Mouse (Mus musculus): ENCODE results near the gene Ptpa. TPM values are rescaled to one million over a fixed set of nuclear protein-coding genes. Genes with fewer than 3 reads are reported as not detected.

The Ptpa gene
- polyA plus RNA-seq, 1 experiment = 102 TPM

GRCm38 (mm10) chr2:30475457-30475856 lies 59.6 kb downstream of the Ptpa start:
- H3K4me3 ChIP-seq (ENCODE audit: low read depth, low read length) = no peak overlapping the region
- no peak for TF ChIP-seq POLR2A (IDR thresholded peaks at IDR 0.05; ENCODE audit: low read depth, low read length)
- no peak for TF ChIP-seq CTCF (IDR thresholded peaks at IDR 0.05; ENCODE audit: extremely low read depth, insufficient read length, insufficient replicate concordance, low read depth, low read length)
- no peak overlapping the region for H3K27ac ChIP-seq (ENCODE audit: insufficient read depth, low read depth, low read length)
- WGBS = 92% methylated on average over 7 of the region's 7 CpGs
- H3K36me3 ChIP-seq (ENCODE audit: control insufficient read depth, insufficient read depth, low read length) = no peaks in the 10 kb centered on the region
- H3K4me1 ChIP-seq (ENCODE audit: control insufficient read depth, insufficient read depth, insufficient read length, low read length) = peaks cover 19% of the 10 kb centered on the region
- no peaks in the 10 kb centered on the region for H3K27me3 ChIP-seq (ENCODE audit: control insufficient read depth, insufficient read depth, low read length)

DNA sequence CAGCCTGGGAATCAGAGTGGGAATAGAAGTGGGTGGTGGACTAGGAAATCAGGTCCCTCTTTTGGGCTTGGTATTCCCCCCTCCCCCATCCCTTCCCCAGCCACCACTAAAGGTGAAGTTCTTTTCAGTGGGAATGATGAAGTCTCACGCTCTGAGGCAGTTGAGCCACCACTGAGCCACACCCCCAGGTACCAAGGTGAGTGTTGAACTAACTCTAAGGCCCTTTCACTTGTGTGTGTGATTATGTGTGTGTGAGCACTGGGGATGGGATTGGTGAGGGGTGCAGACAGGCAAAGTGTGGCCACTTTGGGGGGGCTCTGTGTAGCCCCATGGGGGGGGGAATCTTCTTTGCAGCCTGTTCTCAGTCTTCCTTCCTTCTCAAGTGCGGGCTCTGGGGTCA lies 60.4 kb downstream of the Ptpa start:
- Histone ChIP-seq H3K27me3 (ENCODE audit: control insufficient read depth, insufficient read depth, low read length) (no peaks in the 10 kb centered on the region), H3K4me3 (ENCODE audit: low read depth, low read length) (no peak overlapping the region), H3K27ac (ENCODE audit: insufficient read depth, low read depth, low read length) (no peak overlapping the region), H3K4me1 (ENCODE audit: control insufficient read depth, insufficient read depth, insufficient read length, low read length) (peaks cover 15% of the 10 kb centered on the region), H3K36me3 (ENCODE audit: control insufficient read depth, insufficient read depth, low read length) (no peaks in the 10 kb centered on the region)
- 59% methylated on average over 2 of the region's 2 CpGs for WGBS
- TF ChIP-seq CTCF (IDR thresholded peaks at IDR 0.05; ENCODE audit: extremely low read depth, insufficient read length, insufficient replicate concordance, low read depth, low read length) = no peak
- TF ChIP-seq POLR2A (IDR thresholded peaks at IDR 0.05; ENCODE audit: low read depth, low read length) = no peak

DNA sequence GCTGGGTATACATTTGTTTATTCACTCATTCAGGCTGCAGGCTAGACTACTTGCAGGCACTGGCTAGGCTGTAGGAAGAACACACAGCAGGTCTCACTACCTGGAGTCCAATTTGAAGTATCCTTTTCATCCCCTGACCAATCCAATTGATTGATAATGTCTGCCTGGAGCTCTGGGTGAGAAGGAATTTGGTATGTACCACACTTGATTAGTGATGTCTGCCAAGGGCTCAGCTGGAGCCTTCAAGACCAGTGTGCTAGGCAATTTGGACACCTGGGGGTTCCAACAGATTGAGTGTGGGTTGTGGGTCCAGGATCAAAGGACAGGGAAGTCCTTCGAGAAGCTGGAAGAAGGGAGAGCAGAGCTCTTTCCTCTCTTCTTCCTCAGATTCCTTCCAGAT lies 62.7 kb downstream of the Ptpa start:
- TF ChIP-seq CTCF (IDR thresholded peaks at IDR 0.05; ENCODE audit: extremely low read depth, insufficient read length, insufficient replicate concordance, low read depth, low read length) (no peak), POLR2A (IDR thresholded peaks at IDR 0.05; ENCODE audit: low read depth, low read length) (no peak)
- no peaks in the 10 kb centered on the region for H3K27me3 ChIP-seq (ENCODE audit: control insufficient read depth, insufficient read depth, low read length)
- WGBS = 88% methylated on average over 1 of the region's 1 CpGs
- H3K36me3 ChIP-seq (ENCODE audit: control insufficient read depth, insufficient read depth, low read length) = no peaks in the 10 kb centered on the region
- H3K27ac ChIP-seq (ENCODE audit: insufficient read depth, low read depth, low read length) = no peak overlapping the region
- peaks cover 7% of the 10 kb centered on the region for H3K4me1 ChIP-seq (ENCODE audit: control insufficient read depth, insufficient read depth, insufficient read length, low read length)
- no peak overlapping the region for H3K4me3 ChIP-seq (ENCODE audit: low read depth, low read length)

GRCm38 (mm10) chr2:30487597-30487996 lies 71.8 kb downstream of the Ptpa start:
- Histone ChIP-seq H3K4me1 (ENCODE audit: control insufficient read depth, insufficient read depth, insufficient read length, low read length) (no peaks in the 10 kb centered on the region), H3K36me3 (ENCODE audit: control insufficient read depth, insufficient read depth, low read length) (no peaks in the 10 kb centered on the region), H3K27me3 (ENCODE audit: control insufficient read depth, insufficient read depth, low read length) (no peaks in the 10 kb centered on the region), H3K4me3 (ENCODE audit: low read depth, low read length) (no peak overlapping the region), H3K27ac (ENCODE audit: insufficient read depth, low read depth, low read length) (no peak overlapping the region)
- TF ChIP-seq POLR2A (IDR thresholded peaks at IDR 0.05; ENCODE audit: low read depth, low read length) (no peak), CTCF (IDR thresholded peaks at IDR 0.05; ENCODE audit: extremely low read depth, insufficient read length, insufficient replicate concordance, low read depth, low read length) (no peak)
- 49% methylated on average over 7 of the region's 7 CpGs for WGBS

- H3K4me1 ChIP-seq (ENCODE audit: control insufficient read depth, insufficient read depth, insufficient read length, low read length) = no peaks in the 10 kb centered on the region
- no peaks in the 10 kb centered on the region for H3K36me3 ChIP-seq (ENCODE audit: control insufficient read depth, insufficient read depth, low read length)
- TF ChIP-seq POLR2A (IDR thresholded peaks at IDR 0.05; ENCODE audit: low read depth, low read length) (no peak), CTCF (IDR thresholded peaks at IDR 0.05; ENCODE audit: extremely low read depth, insufficient read length, insufficient replicate concordance, low read depth, low read length) (no peak)
- H3K27ac ChIP-seq (ENCODE audit: insufficient read depth, low read depth, low read length) = no peak overlapping the region
- no peaks in the 10 kb centered on the region for H3K27me3 ChIP-seq (ENCODE audit: control insufficient read depth, insufficient read depth, low read length)
- H3K4me3 ChIP-seq (ENCODE audit: low read depth, low read length) = no peak overlapping the region
- WGBS = 69% methylated on average over 2 of the region's 2 CpGs
Measured at GRCm38 (mm10) chr2:30490384-30490783, 74.5 kb downstream of the Ptpa start.

- WGBS = 73% methylated on average over 8 of the region's 8 CpGs
- Histone ChIP-seq H3K4me1 (ENCODE audit: control insufficient read depth, insufficient read depth, insufficient read length, low read length) (peaks cover 8% of the 10 kb centered on the region), H3K4me3 (ENCODE audit: low read depth, low read length) (no peak overlapping the region), H3K36me3 (ENCODE audit: control insufficient read depth, insufficient read depth, low read length) (no peaks in the 10 kb centered on the region), H3K27ac (ENCODE audit: insufficient read depth, low read depth, low read length) (no peak overlapping the region), H3K27me3 (ENCODE audit: control insufficient read depth, insufficient read depth, low read length) (no peaks in the 10 kb centered on the region)
- TF ChIP-seq CTCF (IDR thresholded peaks at IDR 0.05; ENCODE audit: extremely low read depth, insufficient read length, insufficient replicate concordance, low read depth, low read length) (no peak), POLR2A (IDR thresholded peaks at IDR 0.05; ENCODE audit: low read depth, low read length) (no peak)
Measured at GRCm38 (mm10) chr2:30495000-30495908, 79.4 kb downstream of the Ptpa start.
